Mouse (Mus musculus) heart, embryonic 14.5 days (tissue): ENCODE measurements around the gene Vps35l. TPM values are rescaled to one million over a fixed set of nuclear protein-coding genes. Genes with fewer than 3 reads are reported as not detected.

Experiments used
- ATAC-seq: fragments of 200-750 bp; cut with Nextera tagmentation; 2 replicates; pipeline ENCODE4 v1.8.0; 2017; ENCODE audit warnings: low read depth, moderate TSS enrichment; ENCODE audit not compliant: insufficient number of reproducible peaks, insufficient read depth, low FRiP score
- H3K27ac ChIP-seq, 2 experiments: fragments of 200-500 bp in 1 of 2; fragments of 300-500 bp in 1 of 2; sonication (generic) in 1 of 2; replicated peaks in 1 of 2; 2 replicates each; pipeline ENCODE4 v1.5.1; 2012 to 2014; ENCODE audit warnings: low read depth in 2 of 2, low read length in 2 of 2, control low read depth in 1 of 2, mild to moderate bottlenecking in 1 of 2, mixed read lengths in 1 of 2; ENCODE audit not compliant: control insufficient read depth in 1 of 2, insufficient read depth in 1 of 2
- H3K27me3 ChIP-seq: fragments of 300-500 bp; sonication (generic); 2 replicates; pipeline ENCODE4 v1.6.1; 2014; ENCODE audit warnings: mild to moderate bottlenecking, low read length, control low read depth; ENCODE audit not compliant: control insufficient read depth, insufficient read depth
- H3K36me3 ChIP-seq: fragments of 300-500 bp; sonication (generic); 2 replicates; pipeline ENCODE4 v1.6.1; 2014; ENCODE audit warnings: mild to moderate bottlenecking, control low read depth, low read length, mixed read lengths; ENCODE audit not compliant: control insufficient read depth, insufficient read depth
- H3K4me1 ChIP-seq, 2 experiments: fragments of 200-500 bp in 1 of 2; fragments of 300-500 bp in 1 of 2; sonication (generic) in 1 of 2; 2 replicates each; pipeline ENCODE4 v1.6.1; 2012 to 2014; ENCODE audit warnings: low read length in 2 of 2, control low read depth in 1 of 2, mixed read lengths in 1 of 2; ENCODE audit not compliant: control insufficient read depth in 2 of 2, insufficient read depth in 2 of 2
- H3K4me2 ChIP-seq: fragments of 300-500 bp; sonication (generic); 2 replicates; pipeline ENCODE4 v1.6.1; 2014; ENCODE audit warnings: mild to moderate bottlenecking, low read length
- H3K4me3 ChIP-seq, 2 experiments: fragments of 200-500 bp in 1 of 2; fragments of 300-500 bp in 1 of 2; sonication (generic) in 1 of 2; 2 replicates each; pipeline ENCODE4 v1.5.1; 2012 to 2014; ENCODE audit warnings: low read length in 2 of 2, mild to moderate bottlenecking in 2 of 2, control low read depth in 1 of 2, low read depth in 1 of 2, moderate library complexity in 1 of 2; ENCODE audit not compliant: control insufficient read depth in 1 of 2, insufficient read depth in 1 of 2
- H3K9ac ChIP-seq: fragments of 300-500 bp; sonication (generic); 2 replicates; pipeline ENCODE4 v1.6.1; 2014; ENCODE audit warnings: mild to moderate bottlenecking, low read length
- H3K9me3 ChIP-seq: fragments of 300-500 bp; sonication (generic); 2 replicates; pipeline ENCODE4 v1.6.1; 2016; ENCODE audit warnings: low read length, control low read depth; ENCODE audit not compliant: control insufficient read depth
- WGBS: fragments of 180-500 bp; shearing (Covaris S2); extraction: QIAGEN DNeasy Blood & Tissue Kit; methylation state at CpG from one replicate; pipeline ENCODE4 v1.1.7; 2014; 5-methylcytosine and 5-hydroxymethylcytosine counted together
- polyA plus RNA-seq: library from polyadenylated mRNA; unstranded; fragments of >200 nt; fragmentation: Nextera tagmentation; extraction: Ambion mirVana; gene quantifications from 2 replicates; pipeline ENCODE4 v1.2.1, GENCODE M21; 2014

Gene Vps35l
- polyA plus RNA-seq, 1 experiment from 2014 or later, result 55.2 TPM

GRCm38 (mm10) chr7:118887303-118888055, 147.5 kb downstream of the Vps35l start:
- Histone ChIP-seq H3K4me1 (peaks cover 10% of the 10 kb centered on the region in 2 experiments), H3K4me2 (no peak overlapping the region), H3K9ac (no peak overlapping the region), H3K27ac (no peak overlapping the region), H3K9me3 (no peaks in the 10 kb centered on the region), H3K4me3 (no peak overlapping the region), H3K36me3 (no peaks in the 10 kb centered on the region), H3K27me3 (no peaks in the 10 kb centered on the region)
- 53% methylated on average over 6 of the region's 6 CpGs for WGBS
- no peak for ATAC-seq

GRCm38 (mm10) chr7:118889046-118889680, 149.1 kb downstream of the Vps35l start:
- Histone ChIP-seq H3K4me2 (no peak overlapping the region), H3K27ac (no peak overlapping the region), H3K9ac (no peak overlapping the region), H3K27me3 (no peaks in the 10 kb centered on the region), H3K4me3 (no peak overlapping the region), H3K9me3 (no peaks in the 10 kb centered on the region), H3K4me1 (peaks cover 0 to 2% of the 10 kb centered on the region in 2 experiments; a peak in 1 of 4 replicates), H3K36me3 (no peaks in the 10 kb centered on the region)
- 25% methylated on average over 3 of the region's 3 CpGs for WGBS
- no peak for ATAC-seq

Other genes with a start within 250 kb of the Vps35l start
- 2.4 and 2.5 TPM in 2 replicates for gene Itpripl2, start 248.3 kb upstream of the Vps35l start, polyA plus RNA-seq
- gene Coq7, start 206.9 kb upstream of the Vps35l start, polyA plus RNA-seq, result 204 and 206 TPM in 2 replicates
- 1.6 and 2.4 TPM in 2 replicates for gene Tmc7, start 155.5 kb upstream of the Vps35l start, polyA plus RNA-seq
- gene Tmc5, start 142.9 kb upstream of the Vps35l start, polyA plus RNA-seq, result 0.08 and 0.30 TPM in 2 replicates
- 87.3 and 87.5 TPM in 2 replicates for gene Gde1, start 34.4 kb upstream of the Vps35l start, polyA plus RNA-seq
- 4.2 and 4.4 TPM in 2 replicates for gene Ccp110, start 27.7 kb upstream of the Vps35l start, polyA plus RNA-seq
- gene Iqck, start 115.5 kb downstream of the Vps35l start, polyA plus RNA-seq, result 0.93 and 1.1 TPM in 2 replicates
- 53.5 and 55.0 TPM in 2 replicates for gene Knop1, start 116.0 kb downstream of the Vps35l start, polyA plus RNA-seq